Mouse (Mus musculus): ENCODE data around the gene Gm28053. TPM values are rescaled to one million over a fixed set of nuclear protein-coding genes. Genes with fewer than 3 reads are reported as not detected.

Gm28053 gene
- polyA plus RNA-seq, 1 experiment from 2014 or later, result 1.7 TPM

DNA sequence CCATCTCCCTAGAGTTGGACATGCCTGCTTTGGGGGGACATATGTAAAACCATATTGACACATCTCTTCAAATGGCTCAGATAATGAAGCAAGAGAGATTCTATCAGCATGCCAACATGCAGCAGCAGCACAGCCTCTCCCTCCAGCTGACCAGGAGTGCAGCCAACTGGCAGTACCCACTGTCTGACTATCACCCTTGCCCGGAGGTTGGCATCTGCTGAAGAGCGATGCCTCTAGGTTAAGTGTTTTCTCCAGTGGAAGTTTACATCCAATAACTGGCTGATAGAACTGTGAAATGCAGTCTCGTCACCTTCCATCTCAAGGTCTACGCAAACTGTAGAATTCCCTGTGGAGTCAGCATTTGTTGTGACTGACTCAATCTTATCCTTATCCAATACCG lies 19.3 kb downstream of the Gm28053 start:
- peaks cover 8% of the 10 kb centered on the region for H3K4me1 ChIP-seq
- no peak overlapping the region for H3K4me2 ChIP-seq (replicated peaks)
- no peaks in the 10 kb centered on the region for H3K9me3 ChIP-seq (replicated peaks)
- H3K9ac ChIP-seq, result no peak overlapping the region
- peaks cover 23% of the 10 kb centered on the region for H3K27me3 ChIP-seq
- no peak overlapping the region for H3K27ac ChIP-seq
- no peak for ATAC-seq (ENCODE audit: low FRiP score)
- 92% methylated on average over 5 of the region's 5 CpGs for WGBS
- no peak overlapping the region for H3K4me3 ChIP-seq
- H3K36me3 ChIP-seq, result no peaks in the 10 kb centered on the region

DNA sequence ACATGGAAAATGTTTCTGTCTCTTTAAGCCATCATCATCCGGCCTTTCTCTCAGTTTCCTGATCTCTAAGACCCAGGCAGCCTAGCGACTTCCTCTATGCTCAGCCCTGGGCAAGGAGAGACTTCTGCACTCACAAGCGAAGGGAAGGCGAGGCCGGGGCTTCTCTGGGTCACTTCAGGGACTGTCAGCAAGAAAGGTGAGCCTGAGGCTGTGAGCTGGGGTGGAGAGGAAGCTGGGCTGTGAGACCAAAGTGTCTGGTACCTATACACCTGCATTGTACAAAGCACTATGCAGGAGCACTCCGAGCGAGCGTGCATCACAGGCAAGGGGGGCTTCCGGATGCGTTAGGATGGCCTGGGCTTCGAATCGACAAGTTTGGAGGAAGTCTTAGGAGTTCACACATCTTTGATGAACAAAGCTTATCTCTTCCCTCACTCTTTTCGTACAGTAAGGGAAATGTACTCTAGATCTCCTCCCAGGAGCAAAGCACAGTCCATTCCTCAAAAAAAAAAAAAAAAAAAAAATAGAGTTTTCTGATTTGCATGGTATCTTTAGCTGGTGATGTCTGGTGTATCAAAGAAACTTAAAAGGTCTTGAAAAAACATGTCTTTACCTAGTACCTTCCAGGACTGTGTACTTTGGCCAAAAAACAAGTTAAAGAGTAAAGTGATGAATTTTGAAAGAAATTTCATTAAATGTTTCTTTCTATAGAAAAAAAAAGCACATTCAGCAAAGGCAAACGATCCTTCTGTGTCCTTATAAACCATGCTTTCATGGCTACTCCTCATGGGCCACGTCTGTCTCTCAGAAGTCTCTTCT lies 20.8 kb downstream of the Gm28053 start, which contains the start of gene Gimap1:
Gene Gimap1 (plus strand): TSS at position 94 of the 819 bp plus-strand sequence.
- Histone ChIP-seq H3K27ac (no peak within 1 kb of the TSS), H3K4me3 (no peak within 1 kb of the TSS), H3K4me2 (replicated peaks) (no peak within 1 kb of the TSS), H3K9me3 (replicated peaks) (no peaks in the 10 kb centered on the region), H3K27me3 (peaks cover 37% of the 10 kb centered on the region), H3K9ac (no peak within 1 kb of the TSS), H3K4me1 (peaks cover 13% of the 10 kb centered on the region), H3K36me3 (no peaks in the 10 kb centered on the region)
- ATAC-seq (ENCODE audit: low FRiP score), result no peak
- WGBS, result 83% methylated on average over 15 of the region's 15 CpGs

DNA sequence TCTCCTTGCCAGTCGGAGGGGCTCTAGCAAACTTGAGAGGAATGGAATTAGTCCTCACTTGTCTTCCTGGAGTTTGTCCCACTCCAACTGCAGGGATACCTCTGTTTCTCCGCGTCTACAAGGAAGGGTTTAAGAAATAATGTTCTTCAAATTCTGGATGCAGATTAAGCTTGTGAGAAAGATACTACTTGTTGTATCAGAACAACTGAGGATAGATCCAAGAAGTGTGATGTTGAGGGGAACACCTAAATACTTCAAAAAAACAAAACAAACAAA lies 21.3 kb downstream of the Gm28053 start:
- peaks cover 38% of the 10 kb centered on the region for H3K27me3 ChIP-seq
- ATAC-seq (ENCODE audit: low FRiP score), result no peak
- H3K9me3 ChIP-seq (replicated peaks), result no peaks in the 10 kb centered on the region
- H3K4me1 ChIP-seq, result peaks cover 13% of the 10 kb centered on the region
- no peak overlapping the region for H3K27ac ChIP-seq
- H3K4me2 ChIP-seq (replicated peaks), result no peak overlapping the region
- H3K9ac ChIP-seq, result no peak overlapping the region
- H3K4me3 ChIP-seq, result no peak overlapping the region
- no peaks in the 10 kb centered on the region for H3K36me3 ChIP-seq
- over 99% methylated on average over 3 of the region's 3 CpGs for WGBS

DNA sequence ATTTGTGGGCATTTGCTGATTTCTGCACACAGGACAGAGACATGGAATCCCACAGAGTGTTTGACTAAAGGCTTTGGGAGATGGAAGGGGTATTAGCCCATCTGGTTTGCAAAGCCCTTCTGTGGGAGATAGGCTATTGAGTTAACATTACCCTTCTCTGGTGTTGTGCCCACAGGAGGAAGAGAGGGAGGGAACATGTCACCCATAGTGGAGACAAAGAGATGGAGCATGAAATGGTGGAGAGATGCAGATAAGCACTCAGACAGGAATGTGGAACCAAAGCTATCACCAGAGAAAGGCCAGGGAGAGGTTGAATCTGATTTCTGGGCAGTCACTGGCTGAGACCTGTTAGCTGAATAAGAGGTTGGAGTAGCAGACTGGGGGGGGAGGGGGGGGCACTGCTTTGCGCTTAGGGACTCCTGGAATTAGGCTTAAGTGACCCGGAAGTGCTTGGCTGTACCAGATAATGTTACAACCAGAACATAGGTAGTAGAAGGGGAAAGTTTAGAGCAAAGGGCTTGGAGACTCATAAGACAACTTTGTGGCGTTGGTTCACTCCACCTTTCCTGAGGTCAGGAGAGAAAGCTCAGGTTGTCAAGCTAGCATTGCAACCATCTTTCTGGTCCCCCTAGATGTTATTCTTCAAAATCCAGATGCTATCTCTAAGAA lies 22.2 kb downstream of the Gm28053 start:
- ATAC-seq (ENCODE audit: low FRiP score), result no peak
- H3K27me3 ChIP-seq, result peaks cover 40% of the 10 kb centered on the region
- H3K4me3 ChIP-seq, result no peak overlapping the region

DNA sequence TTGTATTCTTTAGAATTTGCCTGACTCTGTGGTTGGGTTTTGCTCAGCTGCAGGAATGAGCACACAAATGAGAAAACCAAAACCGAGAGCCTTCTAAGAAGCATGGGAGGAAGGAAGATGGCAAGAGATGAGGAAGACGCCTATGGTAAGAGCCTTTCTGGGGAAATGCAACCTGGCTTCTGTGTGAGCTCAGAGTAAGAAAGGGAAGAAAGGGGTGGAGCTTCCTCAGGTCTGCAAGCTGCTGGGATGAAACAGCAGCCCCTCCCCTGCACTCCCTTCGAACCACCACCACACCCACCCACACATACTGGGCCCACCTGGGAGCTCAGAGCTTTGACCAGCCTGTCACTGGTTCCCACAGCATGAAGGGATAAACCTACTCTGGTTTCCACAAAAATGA lies 22.9 kb downstream of the Gm28053 start:
- no peak overlapping the region for H3K4me2 ChIP-seq (replicated peaks)
- no peaks in the 10 kb centered on the region for H3K9me3 ChIP-seq (replicated peaks)
- peaks cover 41% of the 10 kb centered on the region for H3K27me3 ChIP-seq
- WGBS, result 28% methylated on average over 3 of the region's 3 CpGs
- peaks cover 13% of the 10 kb centered on the region for H3K4me1 ChIP-seq
- H3K9ac ChIP-seq, result no peak overlapping the region
- no peak overlapping the region for H3K27ac ChIP-seq
- ATAC-seq (ENCODE audit: low FRiP score), result no peak
- no peak overlapping the region for H3K4me3 ChIP-seq
- no peaks in the 10 kb centered on the region for H3K36me3 ChIP-seq

More for the DNA sequence above, 22.2 kb downstream of the Gm28053 start:
- 74% methylated on average over 3 of the region's 3 CpGs for WGBS
- Histone ChIP-seq H3K27ac (no peak overlapping the region), H3K36me3 (no peaks in the 10 kb centered on the region), H3K9me3 (replicated peaks) (no peaks in the 10 kb centered on the region), H3K4me2 (replicated peaks) (no peak overlapping the region), H3K4me1 (peaks cover 13% of the 10 kb centered on the region), H3K9ac (no peak overlapping the region)

DNA sequence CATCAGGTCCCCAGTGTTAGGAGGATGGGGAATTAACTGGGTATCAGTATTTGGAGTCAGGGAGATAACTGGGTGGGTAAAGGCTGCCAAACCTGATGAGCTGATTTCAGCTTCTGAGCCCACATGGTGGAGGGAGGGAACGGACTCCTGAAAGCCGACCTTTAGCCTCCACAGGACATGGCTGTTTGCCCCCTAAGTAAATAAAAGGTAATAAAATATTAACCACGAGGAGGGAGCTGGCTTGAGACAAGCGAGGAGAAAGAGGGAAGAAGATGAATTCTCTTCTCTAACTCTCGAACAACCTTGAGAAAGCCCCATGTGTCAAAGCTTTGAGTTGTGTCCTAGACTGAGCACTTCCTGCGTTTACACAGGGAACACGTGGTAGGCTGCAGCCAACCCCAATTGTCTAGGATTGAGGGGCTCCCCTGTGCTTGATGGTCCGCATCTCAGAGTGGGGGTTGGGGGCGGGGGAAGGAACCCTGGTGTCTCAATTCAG lies 23.4 kb downstream of the Gm28053 start:
- H3K27me3 ChIP-seq, result peaks cover 41% of the 10 kb centered on the region
- ATAC-seq (ENCODE audit: low FRiP score), result 0 out of 2 replicates have a peak, but pooled peaks have one; percentile 38

DNA sequence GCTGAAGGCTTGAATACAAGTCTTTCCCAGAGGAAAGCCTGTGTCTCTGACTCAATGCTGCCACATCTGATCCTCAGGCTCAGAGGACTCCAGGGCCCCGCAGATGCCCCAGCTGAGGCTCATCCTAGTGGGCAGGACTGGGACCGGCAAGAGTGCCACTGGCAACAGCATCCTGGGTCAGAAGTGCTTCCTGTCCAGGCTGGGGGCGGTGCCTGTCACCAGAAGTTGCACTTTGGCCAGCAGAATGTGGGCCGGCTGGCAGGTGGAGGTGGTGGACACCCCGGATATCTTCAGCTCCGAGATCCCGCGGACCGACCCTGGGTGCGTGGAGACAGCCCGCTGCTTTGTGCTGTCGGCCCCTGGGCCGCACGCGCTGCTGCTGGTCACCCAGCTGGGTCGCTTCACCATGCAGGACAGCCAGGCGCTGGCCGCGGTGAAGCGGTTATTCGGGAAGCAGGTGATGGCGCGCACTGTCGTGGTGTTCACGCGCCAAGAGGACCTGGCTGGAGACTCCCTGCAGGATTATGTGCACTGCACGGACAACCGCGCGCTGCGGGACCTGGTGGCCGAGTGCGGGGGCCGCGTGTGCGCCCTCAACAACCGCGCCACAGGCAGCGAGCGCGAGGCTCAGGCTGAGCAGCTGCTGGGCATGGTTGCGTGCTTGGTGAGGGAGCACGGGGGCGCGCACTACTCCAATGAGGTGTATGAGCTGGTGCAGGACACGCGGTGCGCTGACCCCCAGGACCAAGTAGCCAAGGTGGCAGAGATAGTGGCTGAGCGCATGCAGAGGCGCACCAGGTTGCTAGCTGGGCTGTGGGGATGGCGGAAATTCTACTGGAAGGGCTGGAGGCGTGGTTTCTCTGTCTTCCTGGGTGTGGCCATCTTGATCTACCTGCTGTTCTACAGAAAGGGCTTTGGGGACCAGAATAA lies 24.3 kb downstream of the Gm28053 start:
- Histone ChIP-seq H3K9me3 (replicated peaks) (no peaks in the 10 kb centered on the region), H3K9ac (peak overlapping the region; percentile 56), H3K4me3 (peak overlapping the region; percentile 50), H3K27me3 (peaks cover 41% of the 10 kb centered on the region), H3K4me2 (replicated peaks) (peak overlapping the region; percentile 77), H3K36me3 (no peaks in the 10 kb centered on the region), H3K27ac (no peak overlapping the region), H3K4me1 (peaks cover 13% of the 10 kb centered on the region)
- WGBS, result 2% methylated on average over 52 of the region's 52 CpGs
- ATAC-seq (ENCODE audit: low FRiP score), result peak; percentile 67; the same call in 1 of the 2 replicates

More for the DNA sequence above, 23.4 kb downstream of the Gm28053 start:
- H3K9ac ChIP-seq, result no peak overlapping the region
- 32% methylated on average over 9 of the region's 9 CpGs for WGBS
- H3K36me3 ChIP-seq, result no peaks in the 10 kb centered on the region
- H3K9me3 ChIP-seq (replicated peaks), result no peaks in the 10 kb centered on the region
- H3K4me2 ChIP-seq (replicated peaks), result 0 out of 2 replicates have a peak overlapping the region, but pooled peaks have one; percentile 77
- H3K27ac ChIP-seq, result no peak overlapping the region
- peaks cover 13% of the 10 kb centered on the region for H3K4me1 ChIP-seq
- H3K4me3 ChIP-seq, result no peak overlapping the region

DNA sequence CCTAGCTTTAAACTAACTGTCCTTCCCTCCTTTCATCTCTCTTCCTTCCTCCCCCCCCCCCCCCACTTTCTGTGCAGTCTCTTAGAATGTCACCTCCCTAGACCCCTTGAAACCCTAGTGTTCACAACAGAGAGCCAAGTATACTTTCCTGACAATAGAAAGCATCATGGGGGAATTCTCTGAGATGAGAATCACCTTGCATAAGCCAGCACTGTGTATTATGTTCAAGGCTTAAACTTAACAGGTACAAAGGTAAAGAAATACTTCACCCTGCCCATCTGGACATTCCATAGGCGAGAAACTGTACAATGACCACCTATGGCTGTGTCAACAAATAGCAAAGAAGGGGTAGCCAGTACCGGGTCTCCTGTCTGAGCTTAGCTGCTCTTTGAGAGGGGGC lies 27.1 kb downstream of the Gm28053 start:
- Histone ChIP-seq H3K36me3 (no peaks in the 10 kb centered on the region), H3K27ac (no peak overlapping the region), H3K27me3 (peaks cover 40% of the 10 kb centered on the region), H3K4me3 (no peak overlapping the region), H3K9me3 (replicated peaks) (no peaks in the 10 kb centered on the region), H3K9ac (no peak overlapping the region), H3K4me1 (peaks cover 13% of the 10 kb centered on the region), H3K4me2 (replicated peaks) (no peak overlapping the region)
- ATAC-seq (ENCODE audit: low FRiP score), result no peak
- 51% methylated on average over 2 of the region's 2 CpGs for WGBS

DNA sequence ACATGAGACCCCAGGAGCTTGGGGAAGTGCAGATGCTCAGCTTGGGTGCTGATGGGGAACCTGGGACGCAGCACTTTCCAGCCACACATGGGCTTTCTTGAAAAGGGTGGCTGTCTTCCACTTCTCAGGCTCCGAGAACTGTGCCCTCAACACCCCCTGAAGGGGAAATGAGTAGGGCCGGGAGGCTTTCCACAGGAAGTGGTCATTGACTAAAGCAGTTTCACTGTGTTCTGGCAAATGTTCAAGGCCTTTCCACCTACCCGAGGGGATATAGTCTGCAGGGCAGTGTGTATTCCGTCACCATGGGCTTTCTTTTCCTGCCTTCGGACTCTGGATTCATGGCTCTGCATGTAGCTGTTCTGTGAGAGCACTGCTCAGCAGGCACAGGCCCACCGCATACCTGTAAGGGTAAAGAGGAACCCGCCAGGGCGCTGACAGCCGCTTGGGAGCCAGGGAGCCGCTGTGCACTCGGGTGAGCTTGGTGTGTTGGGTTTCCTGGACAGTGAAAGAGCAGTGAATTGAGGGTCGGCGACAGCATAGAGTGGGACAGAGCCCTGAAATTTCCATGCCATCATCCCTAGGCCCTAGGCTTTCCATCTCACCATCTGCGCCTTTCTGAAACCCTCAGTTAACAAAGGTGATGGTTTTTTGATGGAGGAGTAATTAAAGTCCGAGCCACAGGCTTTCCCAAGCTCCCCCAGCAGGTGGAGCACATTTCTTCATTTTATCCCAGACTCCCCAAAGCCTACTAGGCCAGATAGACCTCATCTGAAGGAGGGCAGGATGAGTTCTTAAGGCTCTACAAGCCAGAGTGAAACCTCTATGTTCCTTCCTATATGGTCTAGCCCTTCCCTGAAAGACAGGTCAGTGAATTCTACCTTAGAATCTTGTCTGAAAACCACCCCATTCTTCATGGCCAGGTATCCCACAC lies 27.8 kb downstream of the Gm28053 start, which contains the start of gene Gimap5:
Gene Gimap5 (plus strand): TSS at position 239 of the 931 bp plus-strand sequence.
- peaks cover 32% of the 10 kb centered on the region for H3K27me3 ChIP-seq
- no peak for ATAC-seq (ENCODE audit: low FRiP score)
- no peaks in the 10 kb centered on the region for H3K36me3 ChIP-seq
- H3K9me3 ChIP-seq (replicated peaks), result no peaks in the 10 kb centered on the region
- no peak within 1 kb of the TSS for H3K27ac ChIP-seq
- WGBS, result 41% methylated on average over 16 of the region's 16 CpGs
- H3K4me3 ChIP-seq, result no peak within 1 kb of the TSS
- H3K4me1 ChIP-seq, result peaks cover 13% of the 10 kb centered on the region
- no peak within 1 kb of the TSS for H3K9ac ChIP-seq
- H3K4me2 ChIP-seq (replicated peaks), result peak within 1 kb of the TSS; percentile 24

DNA sequence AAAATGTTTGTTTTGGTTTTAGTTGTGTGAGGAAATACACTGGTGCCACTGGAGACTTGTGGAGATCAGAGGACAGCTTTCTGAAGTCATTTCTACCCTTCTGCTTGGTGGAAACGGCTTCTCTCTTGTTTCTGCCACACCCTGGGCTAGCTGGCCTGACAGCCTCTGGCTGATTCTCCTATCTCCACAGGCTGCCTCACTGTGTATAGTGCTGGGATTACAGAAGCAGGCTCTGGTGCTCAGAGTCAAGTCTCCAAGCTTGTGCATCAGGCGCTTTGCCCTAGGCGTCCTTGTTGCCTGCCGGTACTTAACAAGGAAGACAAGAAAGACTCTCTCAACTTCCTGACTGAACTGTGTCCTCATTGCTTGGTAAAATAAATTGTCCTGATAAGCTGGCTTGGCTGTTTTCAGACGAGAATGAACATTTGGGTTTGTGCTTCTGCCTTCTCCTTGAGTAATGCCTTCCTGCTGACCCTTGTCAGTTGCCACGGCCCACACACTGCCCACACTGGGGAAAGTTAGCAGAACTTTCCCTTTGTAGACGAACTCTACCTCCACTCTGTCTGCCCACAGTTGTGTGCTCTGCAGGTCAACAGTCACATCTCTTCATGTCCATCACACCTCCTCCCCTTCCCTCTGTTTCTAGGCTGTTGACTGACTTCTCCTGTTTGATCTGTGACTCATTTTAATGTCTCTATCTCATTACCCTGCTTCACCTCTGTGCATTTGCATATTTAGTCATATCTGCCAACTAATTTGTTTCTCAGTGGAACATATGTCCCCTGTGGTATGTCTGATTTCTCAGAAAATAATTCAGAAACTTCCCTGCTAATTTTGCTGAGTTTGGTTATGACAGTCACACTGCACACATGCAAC lies 28.9 kb downstream of the Gm28053 start:
- peaks cover 21% of the 10 kb centered on the region for H3K27me3 ChIP-seq
- H3K9me3 ChIP-seq (replicated peaks), result no peaks in the 10 kb centered on the region
- no peak overlapping the region for H3K9ac ChIP-seq
- WGBS, result 81% methylated on average over 7 of the region's 7 CpGs
- no peak for ATAC-seq (ENCODE audit: low FRiP score)
- H3K36me3 ChIP-seq, result no peaks in the 10 kb centered on the region
- H3K4me1 ChIP-seq, result peaks cover 8% of the 10 kb centered on the region
- H3K4me3 ChIP-seq, result no peak overlapping the region
- H3K27ac ChIP-seq, result no peak overlapping the region
- H3K4me2 ChIP-seq (replicated peaks), result no peak overlapping the region
